Mouse (Mus musculus) ES-Bruce4 (cell line): ENCODE data around the gene Mien1. TPM values are rescaled to one million over a fixed set of nuclear protein-coding genes. Genes with fewer than 3 reads are reported as not detected.

Experiments used
- H3K27ac ChIP-seq: 2 replicates; pipeline ENCODE4 v1.5.1; 2012; ENCODE audit warnings: low read length, inconsistent platforms; ENCODE audit not compliant: insufficient read depth
- H3K27me3 ChIP-seq: 2 replicates; pipeline ENCODE4 v1.6.1; 2012; ENCODE audit warnings: mild to moderate bottlenecking, low read length, inconsistent platforms; ENCODE audit not compliant: control insufficient read depth, poor library complexity, insufficient read depth, severe bottlenecking
- H3K36me3 ChIP-seq: 2 replicates; pipeline ENCODE4 v1.6.1; 2012; ENCODE audit warnings: inconsistent platforms, mild to moderate bottlenecking, low read length, moderate library complexity; ENCODE audit not compliant: control insufficient read depth, poor library complexity, insufficient read depth, severe bottlenecking
- H3K4me1 ChIP-seq: one replicate; pipeline ENCODE4 v1.8.1; 2011; ENCODE audit warnings: low read length; ENCODE audit not compliant: control insufficient read depth, insufficient read depth
- H3K4me3 ChIP-seq: 2 replicates; pipeline ENCODE4 v1.5.1; 2011; ENCODE audit warnings: low read depth, mild to moderate bottlenecking, low read length
- H3K9ac ChIP-seq: 2 replicates; pipeline ENCODE4 v1.6.1; 2012; ENCODE audit warnings: low read depth, mild to moderate bottlenecking, inconsistent platforms; ENCODE audit not compliant: poor library complexity, severe bottlenecking
- H3K9me3 ChIP-seq: replicated peaks from 2 replicates; pipeline ENCODE4 v1.6.1; 2012; ENCODE audit warnings: mild to moderate bottlenecking, low read length, inconsistent platforms; ENCODE audit not compliant: control insufficient read depth, poor library complexity, insufficient read depth, severe bottlenecking
- CTCF ChIP-seq: IDR thresholded peaks from one replicate; pipeline ENCODE4 v1.8.1; 2011; ENCODE audit warnings: low read depth, low read length
- EP300 ChIP-seq: IDR thresholded peaks from 2 replicates; pipeline ENCODE4 v1.6.1; 2011; ENCODE audit warnings: low read depth, low read length; ENCODE audit not compliant: insufficient read depth
- POLR2A ChIP-seq: IDR thresholded peaks from one replicate; pipeline ENCODE4 v1.8.1; 2011; ENCODE audit warnings: low read length; ENCODE audit not compliant: insufficient read depth
- polyA plus RNA-seq: library from polyadenylated mRNA; stranded (reverse); fragments of >200 nt; gene quantifications from 2 replicates; pipeline ENCODE4 v1.2.4, GENCODE M21; 2011; ENCODE audit warnings: low read depth; ENCODE audit not compliant: missing spikeins, insufficient read depth, insufficient read length

Mien1 gene
- polyA plus RNA-seq, 1 experiment: 67.2 TPM

GRCm38 (mm10) chr11:98473916-98474479, 35.2 kb upstream of the Mien1 start:
- Histone ChIP-seq H3K4me1 (no peaks in the 10 kb centered on the region), H3K9ac (no peak overlapping the region), H3K9me3 (no peaks in the 10 kb centered on the region), H3K36me3 (no peaks in the 10 kb centered on the region), H3K4me3 (no peak overlapping the region), H3K27ac (no peak overlapping the region), H3K27me3 (no peaks in the 10 kb centered on the region; the same call in 1 of the 2 replicates)
- TF ChIP-seq EP300: no peak
- no peak for TF ChIP-seq POLR2A
- no peak for TF ChIP-seq CTCF

- Histone ChIP-seq H3K36me3 (no peaks in the 10 kb centered on the region), H3K27ac (no peak overlapping the region), H3K27me3 (no peaks in the 10 kb centered on the region; the same call in 1 of the 2 replicates), H3K4me1 (no peaks in the 10 kb centered on the region), H3K9me3 (no peaks in the 10 kb centered on the region), H3K4me3 (no peak overlapping the region), H3K9ac (no peak overlapping the region)
- TF ChIP-seq EP300: no peak
- no peak for TF ChIP-seq POLR2A
- TF ChIP-seq CTCF: no peak
These were observed 33.9 kb upstream of the Mien1 start for GRCm38 (mm10) chr11:98472696-98473095.

- Histone ChIP-seq H3K27ac (no peak overlapping the region), H3K9ac (no peak overlapping the region), H3K27me3 (no peaks in the 10 kb centered on the region), H3K4me3 (no peak overlapping the region), H3K4me1 (no peaks in the 10 kb centered on the region), H3K36me3 (no peaks in the 10 kb centered on the region), H3K9me3 (no peaks in the 10 kb centered on the region)
- TF ChIP-seq CTCF (no peak), POLR2A (no peak), EP300 (no peak)
These were observed 32.0 kb upstream of the Mien1 start for GRCm38 (mm10) chr11:98470795-98471194.

- Histone ChIP-seq H3K27ac (no peak overlapping the region), H3K4me3 (no peak overlapping the region), H3K9ac (no peak overlapping the region), H3K36me3 (no peaks in the 10 kb centered on the region), H3K4me1 (no peaks in the 10 kb centered on the region), H3K9me3 (no peaks in the 10 kb centered on the region), H3K27me3 (no peaks in the 10 kb centered on the region)
- TF ChIP-seq POLR2A: no peak
- no peak for TF ChIP-seq CTCF
- TF ChIP-seq EP300: no peak
These were observed 31.2 kb upstream of the Mien1 start for GRCm38 (mm10) chr11:98469761-98470714.

GRCm38 (mm10) chr11:98464516-98464915, 25.7 kb upstream of the Mien1 start:
- no peak for TF ChIP-seq POLR2A
- TF ChIP-seq CTCF: no peak
- no peak for TF ChIP-seq EP300
- H3K4me1 ChIP-seq: no peaks in the 10 kb centered on the region
- no peaks in the 10 kb centered on the region for H3K9me3 ChIP-seq

GRCm38 (mm10) chr11:98463911-98464310, 25.1 kb upstream of the Mien1 start:
- H3K27me3 ChIP-seq: no peaks in the 10 kb centered on the region
- TF ChIP-seq EP300: no peak
- no peak for TF ChIP-seq CTCF
- no peak for TF ChIP-seq POLR2A

More at GRCm38 (mm10) chr11:98464516-98464915, 25.7 kb upstream of the Mien1 start:
- H3K27ac ChIP-seq: no peak overlapping the region
- no peak overlapping the region for H3K9ac ChIP-seq
- no peaks in the 10 kb centered on the region for H3K27me3 ChIP-seq
- no peak overlapping the region for H3K4me3 ChIP-seq
- no peaks in the 10 kb centered on the region for H3K36me3 ChIP-seq

More at GRCm38 (mm10) chr11:98463911-98464310, 25.1 kb upstream of the Mien1 start:
- H3K4me1 ChIP-seq: peaks cover 2% of the 10 kb centered on the region
- H3K36me3 ChIP-seq: no peaks in the 10 kb centered on the region
- no peaks in the 10 kb centered on the region for H3K9me3 ChIP-seq
- no peak overlapping the region for H3K4me3 ChIP-seq
- H3K27ac ChIP-seq: no peak overlapping the region
- H3K9ac ChIP-seq: no peak overlapping the region
